Mouse (Mus musculus) lung, postnatal 4 days (tissue): ENCODE data around the gene H3f3a.

Experiments used
- DNase-seq, 2 experiments: peaks; one replicate each; pipeline ENCODE4 v3.0.0; 2021

H3f3a gene

GRCm38 (mm10) chr1:180781250-180781649, 32.5 kb downstream of the H3f3a start:
- DNase-seq, result no peak

- no peak for DNase-seq
Measured at GRCm38 (mm10) chr1:180780291-180780690, 33.5 kb downstream of the H3f3a start.

- DNase-seq, result no peak
Measured at GRCm38 (mm10) chr1:180778941-180779340, 34.8 kb downstream of the H3f3a start.

- DNase-seq, result no peak
Measured at GRCm38 (mm10) chr1:180778403-180778754, 35.4 kb downstream of the H3f3a start.

GRCm38 (mm10) chr1:180777660-180778402, 35.9 kb downstream of the H3f3a start:
- DNase-seq, result peak; percentile 89 to 93

- no peak for DNase-seq
Measured at GRCm38 (mm10) chr1:180777289-180777659, 36.5 kb downstream of the H3f3a start.

- DNase-seq, result no peak
Measured at GRCm38 (mm10) chr1:180776494-180776893, 37.2 kb downstream of the H3f3a start.

GRCm38 (mm10) chr1:180775849-180776493, 37.8 kb downstream of the H3f3a start:
- no peak for DNase-seq

GRCm38 (mm10) chr1:180775317-180775716, 38.4 kb downstream of the H3f3a start:
- DNase-seq, result no peak

- DNase-seq, result peak in 1 of 2 experiments; percentile 51
Measured at GRCm38 (mm10) chr1:180774664-180775063, 39.1 kb downstream of the H3f3a start.

GRCm38 (mm10) chr1:180772291-180772690, 41.5 kb downstream of the H3f3a start:
- no peak for DNase-seq

GRCm38 (mm10) chr1:180771722-180772121, 42.0 kb downstream of the H3f3a start:
- DNase-seq, result no peak

- DNase-seq, result no peak
Measured at GRCm38 (mm10) chr1:180771306-180771705, 42.4 kb downstream of the H3f3a start.

- DNase-seq, result peak; percentile 87
Measured at GRCm38 (mm10) chr1:180768334-180769168, 45.2 kb downstream of the H3f3a start.

- peak; percentile 29 to 47 for DNase-seq
Measured at GRCm38 (mm10) chr1:180767541-180768333, 46.0 kb downstream of the H3f3a start.

GRCm38 (mm10) chr1:180766557-180766956, 47.2 kb downstream of the H3f3a start:
- peak; percentile 37 to 39 for DNase-seq

- DNase-seq, result no peak
Measured at GRCm38 (mm10) chr1:180765393-180765792, 48.4 kb downstream of the H3f3a start.

- DNase-seq, result peak; percentile 89 to 90
Measured at GRCm38 (mm10) chr1:180763828-180764227, 49.9 kb downstream of the H3f3a start.

- no peak for DNase-seq
Measured at GRCm38 (mm10) chr1:180763307-180763706, 50.4 kb downstream of the H3f3a start.

GRCm38 (mm10) chr1:180762679-180763078, 51.1 kb downstream of the H3f3a start:
- DNase-seq, result peak in 1 of 2 experiments; percentile 19

- DNase-seq, result peak; percentile 15 to 36
Measured at GRCm38 (mm10) chr1:180762180-180762579, 51.6 kb downstream of the H3f3a start.

GRCm38 (mm10) chr1:180757956-180758520, 55.7 kb downstream of the H3f3a start:
- no peak for DNase-seq
